Mouse (Mus musculus) midbrain, embryonic 12.5 days (tissue): ENCODE results near the gene Ube2d1. TPM values are rescaled to one million over a fixed set of nuclear protein-coding genes. Genes with fewer than 3 reads are reported as not detected.

Source experiments
- ATAC-seq: fragments of 200-750 bp; cut with Nextera tagmentation; 2 replicates; pipeline ENCODE4 v1.8.0; 2017; ENCODE audit warnings: low read depth, moderate TSS enrichment, moderate library complexity; ENCODE audit not compliant: low FRiP score
- H3K27ac ChIP-seq: fragments of 300-500 bp; sonication (generic); replicated peaks from 2 replicates; pipeline ENCODE4 v1.5.1; 2016; ENCODE audit warnings: mild to moderate bottlenecking
- H3K27me3 ChIP-seq: fragments of 300-500 bp; sonication (generic); 2 replicates; pipeline ENCODE4 v1.6.1; 2016; ENCODE audit warnings: mild to moderate bottlenecking
- H3K36me3 ChIP-seq: fragments of 300-500 bp; sonication (generic); 2 replicates; pipeline ENCODE4 v1.6.1; 2016
- H3K4me1 ChIP-seq: fragments of 300-500 bp; sonication (generic); 2 replicates; pipeline ENCODE4 v1.6.1; 2016
- H3K4me2 ChIP-seq: fragments of 300-500 bp; sonication (generic); replicated peaks from 2 replicates; pipeline ENCODE4 v1.6.1; 2016; ENCODE audit warnings: mild to moderate bottlenecking, moderate library complexity
- H3K4me3 ChIP-seq: fragments of 300-500 bp; sonication (generic); 2 replicates; pipeline ENCODE4 v1.5.1; 2016; ENCODE audit warnings: mild to moderate bottlenecking
- H3K9ac ChIP-seq: fragments of 300-500 bp; sonication (generic); replicated peaks from 2 replicates; pipeline ENCODE4 v1.6.1; 2016; ENCODE audit warnings: mild to moderate bottlenecking, moderate library complexity
- H3K9me3 ChIP-seq: fragments of 300-500 bp; sonication (generic); 2 replicates; pipeline ENCODE4 v1.6.1; 2016; ENCODE audit warnings: mild to moderate bottlenecking
- WGBS: fragments of 180-500 bp; shearing (Covaris S2); methylation state at CpG from one replicate; pipeline ENCODE4 v1.1.7; 2016; 5-methylcytosine and 5-hydroxymethylcytosine counted together
- polyA plus RNA-seq: library from polyadenylated mRNA; unstranded; fragments of >200 nt; fragmentation: Nextera tagmentation; extraction: Ambion mirVana; gene quantifications from 2 replicates; pipeline ENCODE4 v1.2.1, GENCODE M21; 2016

Ube2d1 gene
- polyA plus RNA-seq, 1 experiment from 2014 or later, result 140 TPM

DNA sequence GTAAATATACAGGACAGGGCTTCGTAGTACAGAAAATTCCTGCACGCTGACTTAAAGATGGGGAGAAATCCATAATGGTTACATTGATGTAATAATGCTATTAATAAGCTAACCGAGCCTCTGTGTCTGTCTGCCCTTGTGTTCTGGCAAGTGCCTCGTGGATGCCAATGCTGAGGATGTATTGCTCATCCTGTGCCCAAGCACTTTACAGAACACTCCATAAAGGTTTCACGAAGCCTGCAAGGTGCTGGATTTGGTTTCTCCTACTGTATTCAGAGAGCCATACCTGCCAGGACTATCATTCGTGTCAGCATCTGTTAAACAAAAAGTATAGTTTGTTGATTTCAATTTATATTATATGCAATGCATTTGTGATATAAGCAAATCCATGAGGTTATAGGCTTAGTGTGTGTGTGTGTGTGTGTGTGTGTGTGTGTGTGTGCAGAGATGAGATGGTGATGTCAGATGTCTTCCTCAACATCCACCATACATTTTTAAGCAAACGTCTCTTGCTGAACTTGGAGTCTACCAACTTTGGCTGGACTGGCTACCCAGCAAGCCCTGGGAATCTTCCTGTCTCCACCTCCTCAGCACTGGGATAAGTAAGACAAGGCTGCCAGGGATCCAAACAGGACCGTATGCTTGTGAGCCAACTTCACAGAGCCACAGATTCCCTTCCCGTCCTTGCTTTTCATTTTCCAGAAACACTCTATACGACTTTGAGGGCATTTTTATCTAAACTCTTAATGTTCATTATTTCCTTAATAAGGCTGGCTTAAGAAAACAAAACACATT, 35.8 kb downstream of the Ube2d1 start:
- no peak for ATAC-seq
- Histone ChIP-seq H3K4me1 (no peaks in the 10 kb centered on the region), H3K9ac (no peak overlapping the region), H3K4me3 (no peak overlapping the region), H3K9me3 (no peaks in the 10 kb centered on the region), H3K27me3 (no peaks in the 10 kb centered on the region), H3K36me3 (peaks cover 2% of the 10 kb centered on the region), H3K4me2 (no peak overlapping the region), H3K27ac (no peak overlapping the region)
- WGBS, result 83% methylated on average over 10 of the region's 10 CpGs

DNA sequence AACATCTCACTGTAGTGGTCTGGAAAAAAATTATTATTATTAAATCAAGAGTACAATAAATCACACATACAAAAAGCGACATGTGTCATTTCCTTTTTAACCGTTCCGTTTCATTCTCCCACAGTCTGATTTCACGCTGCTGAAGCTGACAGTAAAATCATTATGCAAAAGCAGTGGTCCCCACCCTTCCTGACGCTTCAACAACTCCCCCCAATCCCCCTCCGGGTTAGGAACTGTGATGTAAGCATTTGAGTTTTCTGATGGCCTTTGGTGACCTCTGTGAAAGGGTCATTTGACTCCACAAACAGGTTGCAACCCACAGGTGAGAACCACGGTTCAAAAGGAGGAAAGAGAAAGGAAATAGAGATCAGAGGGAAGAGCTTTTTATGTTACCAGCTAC, 38.1 kb downstream of the Ube2d1 start:
- WGBS, result 71% methylated on average over 7 of the region's 7 CpGs
- Histone ChIP-seq H3K9me3 (no peaks in the 10 kb centered on the region), H3K27me3 (no peaks in the 10 kb centered on the region), H3K4me3 (no peak overlapping the region), H3K9ac (no peak overlapping the region), H3K4me1 (no peaks in the 10 kb centered on the region), H3K36me3 (no peaks in the 10 kb centered on the region), H3K4me2 (no peak overlapping the region), H3K27ac (no peak overlapping the region)
- ATAC-seq, result no peak

DNA sequence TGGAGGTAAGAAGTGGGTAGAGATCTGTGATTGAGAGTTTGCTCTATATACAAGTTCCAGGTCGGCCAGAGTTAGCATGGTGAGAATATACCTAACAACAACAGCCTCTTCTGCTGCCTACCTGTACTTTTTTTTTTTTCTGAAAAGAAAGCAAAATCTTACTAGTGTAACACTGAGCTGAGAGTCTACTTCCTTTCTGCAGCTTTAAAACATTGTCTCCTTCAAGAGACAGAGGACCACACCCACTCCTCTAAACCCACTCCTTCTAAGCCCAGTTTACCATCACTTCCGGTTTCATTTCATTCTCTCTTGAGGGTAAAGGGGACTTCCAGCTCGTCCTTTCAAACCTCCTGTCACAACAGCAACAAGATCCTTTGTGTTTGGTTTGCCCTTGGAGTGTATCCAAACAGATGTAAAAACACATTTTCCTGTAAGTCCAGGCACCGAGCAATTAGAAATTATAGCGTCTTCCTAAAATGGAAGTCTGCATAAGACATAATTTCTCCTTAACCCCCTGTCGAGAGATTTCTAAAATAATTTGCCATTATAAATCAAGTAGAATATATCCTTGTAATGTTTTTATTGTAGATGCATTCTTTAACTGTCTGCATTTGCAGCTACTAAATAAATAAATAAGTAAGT, 45.5 kb downstream of the Ube2d1 start:
- WGBS, result 76% methylated on average over 6 of the region's 6 CpGs
- Histone ChIP-seq H3K4me2 (no peak overlapping the region), H3K36me3 (peaks cover 8% of the 10 kb centered on the region), H3K9ac (no peak overlapping the region), H3K4me3 (no peak overlapping the region), H3K27me3 (no peaks in the 10 kb centered on the region; the same call in 1 of the 2 replicates), H3K9me3 (no peaks in the 10 kb centered on the region), H3K4me1 (peaks cover 8% of the 10 kb centered on the region), H3K27ac (no peak overlapping the region)
- no peak for ATAC-seq

DNA sequence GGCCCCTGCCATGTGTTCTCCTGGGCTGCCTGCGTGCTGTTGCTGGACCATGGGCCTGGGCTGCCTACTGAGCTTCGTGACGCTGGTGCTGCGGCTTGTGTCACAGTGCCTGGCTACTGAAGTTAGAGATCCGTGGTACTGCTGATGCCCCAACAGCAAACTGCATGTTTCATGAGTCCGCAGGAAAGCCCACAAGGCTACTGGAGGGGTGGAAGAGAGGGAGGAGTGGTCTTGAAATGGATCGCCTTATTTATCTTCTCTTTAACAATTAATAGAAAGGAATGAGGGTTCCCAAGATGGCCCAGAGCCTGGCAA, 46.9 kb downstream of the Ube2d1 start, which contains the start of gene Tfam:
Gene Tfam (minus strand): TSS at position 41 of the 315 bp plus-strand sequence.
- H3K9me3 ChIP-seq, result no peaks in the 10 kb centered on the region
- H3K27ac ChIP-seq, result peak within 1 kb of the TSS; percentile 52
- peak within 1 kb of the TSS; percentile 88 for H3K4me3 ChIP-seq
- no peaks in the 10 kb centered on the region; the same call in 1 of the 2 replicates for H3K27me3 ChIP-seq
- H3K4me1 ChIP-seq, result peaks cover 8% of the 10 kb centered on the region
- peak within 1 kb of the TSS; percentile 82 for H3K4me2 ChIP-seq
- no peak for ATAC-seq
- H3K9ac ChIP-seq, result peak within 1 kb of the TSS; percentile 86
- peaks cover 20% of the 10 kb centered on the region for H3K36me3 ChIP-seq
- 7% methylated on average over 7 of the region's 7 CpGs for WGBS

DNA sequence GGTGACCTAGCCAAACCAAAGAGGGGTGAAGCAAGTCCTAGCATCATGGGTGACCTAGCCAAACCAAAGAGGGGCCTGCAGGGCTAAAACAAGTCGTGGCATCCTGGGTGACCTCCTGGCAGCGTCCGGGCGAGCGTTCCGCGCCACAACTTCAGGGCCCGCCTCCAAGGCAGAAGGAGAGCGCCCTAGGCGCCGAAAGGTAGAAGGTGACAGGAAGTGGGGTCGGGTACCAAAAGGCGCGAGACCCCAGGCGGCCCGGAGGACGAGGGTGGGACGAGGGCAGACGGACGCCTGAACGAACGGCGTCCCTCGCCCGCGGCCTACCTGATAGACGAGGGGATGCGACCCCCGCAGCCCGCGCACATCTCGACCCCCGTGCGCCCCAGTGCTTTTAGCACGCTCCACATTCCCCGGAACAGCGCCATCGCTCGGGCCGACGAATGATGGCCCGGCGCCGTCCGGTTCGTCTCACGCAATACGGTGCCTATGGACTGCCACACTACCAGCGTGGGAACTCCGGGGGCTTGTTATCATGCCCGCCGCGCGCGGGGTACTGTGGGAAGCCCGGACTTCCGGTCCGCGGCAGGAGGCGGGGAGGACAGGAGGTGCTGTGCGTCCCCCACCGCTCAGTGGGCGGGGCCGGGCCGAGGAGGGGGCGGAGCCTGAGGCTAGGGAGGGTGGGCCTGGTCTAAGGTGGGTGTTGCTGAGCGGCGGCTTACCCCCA, 47.4 kb downstream of the Ube2d1 start:
- Histone ChIP-seq H3K36me3 (peaks cover 26% of the 10 kb centered on the region), H3K4me1 (peaks cover 8% of the 10 kb centered on the region), H3K4me2 (peak overlapping the region; percentile 82), H3K9me3 (no peaks in the 10 kb centered on the region), H3K27me3 (no peaks in the 10 kb centered on the region; the same call in 1 of the 2 replicates), H3K27ac (peak overlapping the region; percentile 52), H3K9ac (peak overlapping the region; percentile 86), H3K4me3 (peak overlapping the region; percentile 88)
- under 1% methylated on average over 66 of the region's 68 CpGs for WGBS
- peak; percentile 98 for ATAC-seq

DNA sequence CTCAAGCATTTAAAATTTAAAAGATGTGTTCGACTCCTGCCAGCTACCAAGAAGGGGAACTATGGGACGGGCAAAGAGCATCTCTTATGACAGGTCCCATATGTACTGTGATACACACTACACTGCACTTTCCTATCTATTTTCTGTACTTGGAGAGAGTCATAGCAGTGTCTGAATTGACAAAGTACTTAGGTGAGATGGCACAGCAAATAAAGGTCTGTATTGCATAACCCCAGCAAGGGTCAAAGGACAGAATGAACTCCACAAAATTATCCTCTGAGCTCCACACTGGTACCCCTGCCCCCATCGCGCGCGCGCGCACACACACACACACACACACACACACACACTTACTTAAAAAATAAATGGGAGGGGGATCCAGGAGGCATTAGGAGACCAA, 51.0 kb downstream of the Ube2d1 start:
- 96% methylated on average over 8 of the region's 8 CpGs for WGBS
- H3K36me3 ChIP-seq, result peaks cover 53% of the 10 kb centered on the region
- no peak overlapping the region for H3K4me2 ChIP-seq
- H3K4me1 ChIP-seq, result peaks cover 8% of the 10 kb centered on the region
- H3K9ac ChIP-seq, result no peak overlapping the region
- H3K9me3 ChIP-seq, result no peaks in the 10 kb centered on the region
- H3K4me3 ChIP-seq, result no peak overlapping the region
- H3K27ac ChIP-seq, result no peak overlapping the region
- no peak for ATAC-seq
- H3K27me3 ChIP-seq, result no peaks in the 10 kb centered on the region

DNA sequence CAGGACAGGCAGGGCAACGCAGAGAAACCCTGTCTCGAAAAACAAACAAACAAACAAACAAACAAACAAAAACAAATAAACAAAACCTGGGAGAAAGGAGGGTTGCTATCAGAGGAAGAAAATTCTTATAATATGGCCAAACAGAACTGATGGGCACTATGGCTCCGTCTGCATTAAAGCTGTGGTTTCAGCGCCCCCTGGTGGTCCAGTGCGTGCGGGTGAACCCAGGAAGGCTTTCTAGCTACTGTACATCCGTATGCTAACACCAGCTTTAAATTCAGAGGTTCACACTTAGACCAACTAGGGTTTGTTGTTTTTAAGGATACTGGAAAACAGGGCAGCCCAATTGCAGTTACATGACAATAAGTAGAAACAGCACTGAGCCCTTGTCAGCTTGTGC, 59.2 kb downstream of the Ube2d1 start:
- no peak for ATAC-seq
- H3K36me3 ChIP-seq, result peaks cover 49% of the 10 kb centered on the region

DNA sequence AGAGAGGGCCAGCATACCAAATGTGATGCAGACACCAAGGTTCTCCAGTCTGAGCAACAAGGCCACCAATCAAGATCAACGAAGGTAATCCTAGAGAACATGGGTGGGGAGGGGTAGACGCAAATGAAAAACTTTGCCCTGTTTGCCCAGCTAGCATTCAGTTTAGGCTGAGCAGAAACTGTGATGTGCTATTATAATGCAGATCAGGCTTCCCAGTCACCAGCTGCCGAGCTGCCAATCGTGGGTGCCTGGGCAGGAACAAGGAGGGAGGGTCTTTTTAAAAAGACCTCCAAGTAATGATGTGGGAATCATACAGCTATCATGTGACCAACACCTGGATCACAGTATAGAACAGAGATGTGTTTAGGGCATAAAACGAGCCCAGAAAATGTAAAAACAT, 62.0 kb downstream of the Ube2d1 start:
- ATAC-seq, result peak; percentile 41
- Histone ChIP-seq H3K4me1 (peaks cover 6% of the 10 kb centered on the region; the same call in 1 of the 2 replicates), H3K27ac (no peak overlapping the region; the same call in 1 of the 2 replicates), H3K4me3 (no peak overlapping the region), H3K4me2 (no peak overlapping the region), H3K27me3 (no peaks in the 10 kb centered on the region), H3K36me3 (peaks cover 23% of the 10 kb centered on the region), H3K9me3 (no peaks in the 10 kb centered on the region), H3K9ac (no peak overlapping the region)
- WGBS, result 62% methylated on average over 5 of the region's 5 CpGs

More for the DNA sequence above, 59.2 kb downstream of the Ube2d1 start:
- no peak overlapping the region for H3K9ac ChIP-seq
- H3K4me2 ChIP-seq, result no peak overlapping the region
- no peak overlapping the region for H3K27ac ChIP-seq
- H3K4me1 ChIP-seq, result peaks cover 6% of the 10 kb centered on the region; the same call in 1 of the 2 replicates
- H3K4me3 ChIP-seq, result no peak overlapping the region
- WGBS, result 42% methylated on average over 7 of the region's 7 CpGs
- H3K27me3 ChIP-seq, result no peaks in the 10 kb centered on the region
- H3K9me3 ChIP-seq, result no peaks in the 10 kb centered on the region

DNA sequence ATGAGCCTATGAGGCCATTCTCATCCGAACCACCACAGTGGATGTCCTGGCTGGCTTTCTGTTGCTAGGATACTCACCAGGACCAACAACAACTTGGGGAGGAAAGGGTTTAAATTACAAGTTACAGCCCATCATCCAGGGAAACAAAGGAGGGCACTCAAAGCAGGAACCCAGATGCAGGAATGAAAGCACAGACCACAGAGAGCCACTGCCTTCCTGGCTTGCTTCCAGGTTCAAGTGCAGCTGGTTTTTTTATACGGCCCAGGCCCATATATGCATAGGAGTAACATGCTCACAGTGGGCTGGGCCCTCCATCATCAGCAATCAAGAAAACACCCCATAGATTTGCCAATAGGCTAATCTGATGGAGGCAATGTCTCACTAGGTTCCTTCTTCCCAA, 62.4 kb downstream of the Ube2d1 start:
- H3K9ac ChIP-seq, result no peak overlapping the region
- WGBS, result 77% methylated on average over 2 of the region's 2 CpGs
- H3K36me3 ChIP-seq, result peaks cover 21% of the 10 kb centered on the region
- H3K4me1 ChIP-seq, result peaks cover 9% of the 10 kb centered on the region; the same call in 1 of the 2 replicates
- no peak overlapping the region for H3K4me3 ChIP-seq
- peak; percentile 32; the same call in 1 of the 2 replicates for ATAC-seq
- no peak overlapping the region; the same call in 1 of the 2 replicates for H3K27ac ChIP-seq
- H3K27me3 ChIP-seq, result no peaks in the 10 kb centered on the region
- H3K9me3 ChIP-seq, result no peaks in the 10 kb centered on the region
- no peak overlapping the region for H3K4me2 ChIP-seq

DNA sequence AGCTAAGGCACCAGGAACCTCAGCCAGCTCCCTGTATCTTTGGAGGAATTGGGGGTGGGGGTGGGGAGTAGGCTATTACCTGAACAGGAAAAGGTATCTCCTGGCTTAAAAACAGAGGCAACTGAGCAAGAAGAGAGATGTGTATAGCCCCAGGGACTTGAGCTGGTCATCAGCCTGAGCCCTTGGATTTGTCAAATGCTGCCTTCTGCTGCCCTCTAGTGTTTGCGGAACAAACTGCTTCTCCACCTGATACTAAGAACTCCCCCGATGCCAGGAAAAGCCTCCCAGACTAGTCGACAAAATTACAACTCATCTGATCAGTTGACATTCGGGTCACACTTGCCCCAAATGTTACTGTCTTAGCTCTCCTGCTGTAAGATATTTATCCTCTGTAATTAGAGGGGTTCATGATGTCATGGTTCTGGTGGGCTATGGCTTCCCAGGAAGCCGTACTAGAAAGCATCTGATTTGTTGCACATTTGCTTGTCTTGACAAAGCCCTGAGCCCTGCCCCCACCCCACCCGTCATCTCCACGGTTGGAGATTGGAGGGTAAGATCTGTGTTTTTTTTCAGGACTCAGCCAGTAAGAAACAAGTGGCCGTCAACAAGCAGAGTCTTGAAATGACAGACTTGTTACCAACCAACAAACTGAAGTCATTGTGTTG, 66.7 kb downstream of the Ube2d1 start:
- no peak overlapping the region for H3K9ac ChIP-seq
- peak overlapping the region; percentile 30; the same call in 1 of the 2 replicates for H3K4me2 ChIP-seq
- H3K27me3 ChIP-seq, result no peaks in the 10 kb centered on the region
- WGBS, result 14% methylated on average over 8 of the region's 8 CpGs
- H3K36me3 ChIP-seq, result 0 out of 2 replicates have a peak, but pooled peaks cover 4% of the 10 kb centered on the region
- no peaks in the 10 kb centered on the region for H3K9me3 ChIP-seq
- no peak overlapping the region for H3K4me3 ChIP-seq
- peak; percentile 70 for ATAC-seq
- no peak overlapping the region for H3K27ac ChIP-seq
- peaks cover 9% of the 10 kb centered on the region; the same call in 1 of the 2 replicates for H3K4me1 ChIP-seq

DNA sequence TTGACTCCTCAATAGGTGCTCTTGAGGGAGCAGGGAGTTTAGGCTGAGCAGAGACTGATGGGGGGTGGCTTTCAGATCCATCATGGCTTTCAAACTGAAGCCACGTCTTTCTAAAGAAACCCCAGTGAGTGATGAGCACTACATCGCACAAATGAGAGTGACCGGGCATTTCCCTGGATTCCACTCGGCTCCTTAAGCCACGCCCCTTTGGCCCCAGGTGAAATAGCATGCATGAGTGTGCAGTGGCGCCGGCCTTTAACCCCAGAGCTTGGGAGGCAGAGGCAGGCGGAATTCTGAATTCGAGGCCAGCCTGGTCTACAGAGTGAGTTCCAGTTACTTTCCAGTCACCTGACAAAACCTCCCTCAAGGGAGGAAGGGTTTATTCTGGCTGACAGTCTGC, 69.1 kb downstream of the Ube2d1 start:
- WGBS, result 85% methylated on average over 9 of the region's 9 CpGs
- ATAC-seq, result no peak
- H3K4me1 ChIP-seq, result 0 out of 2 replicates have a peak, but pooled peaks cover 3% of the 10 kb centered on the region
- no peaks in the 10 kb centered on the region for H3K9me3 ChIP-seq
- H3K36me3 ChIP-seq, result no peaks in the 10 kb centered on the region
- H3K27ac ChIP-seq, result no peak overlapping the region
- H3K4me2 ChIP-seq, result no peak overlapping the region
- H3K27me3 ChIP-seq, result no peaks in the 10 kb centered on the region
- no peak overlapping the region for H3K4me3 ChIP-seq
- no peak overlapping the region for H3K9ac ChIP-seq
